Mouse (Mus musculus) limb, embryonic 12.5 days (tissue): Measurements from ENCODE around the gene Zmynd12. TPM values are rescaled to one million over a fixed set of nuclear protein-coding genes. Genes with fewer than 3 reads are reported as not detected.

ENCODE experiments used
- ATAC-seq: fragments of 200-750 bp; cut with Nextera tagmentation; 2 replicates; pipeline ENCODE4 v1.8.0; 2017; ENCODE audit warnings: low read depth, moderate TSS enrichment; ENCODE audit not compliant: insufficient number of reproducible peaks, insufficient read depth, low FRiP score, low TSS enrichment
- H3K27ac ChIP-seq: fragments of 300-500 bp; sonication (generic); 2 replicates; pipeline ENCODE4 v1.5.1; 2016; ENCODE audit warnings: mild to moderate bottlenecking, moderate library complexity
- H3K27me3 ChIP-seq: fragments of 300-500 bp; sonication (generic); 2 replicates; pipeline ENCODE4 v1.6.1; 2016; ENCODE audit warnings: mild to moderate bottlenecking, moderate library complexity
- H3K36me3 ChIP-seq: fragments of 300-500 bp; sonication (generic); 2 replicates; pipeline ENCODE4 v1.6.1; 2016; ENCODE audit warnings: mild to moderate bottlenecking, moderate library complexity
- H3K4me1 ChIP-seq: fragments of 300-500 bp; sonication (generic); replicated peaks from 2 replicates; pipeline ENCODE4 v1.6.1; 2016
- H3K4me2 ChIP-seq: fragments of 300-500 bp; sonication (generic); 2 replicates; pipeline ENCODE4 v1.6.1; 2016; ENCODE audit warnings: mild to moderate bottlenecking, moderate library complexity
- H3K4me3 ChIP-seq: fragments of 300-500 bp; sonication (generic); replicated peaks from 2 replicates; pipeline ENCODE4 v1.5.1; 2016; ENCODE audit warnings: mild to moderate bottlenecking
- H3K9ac ChIP-seq: fragments of 300-500 bp; sonication (generic); replicated peaks from 2 replicates; pipeline ENCODE4 v1.6.1; 2016; ENCODE audit warnings: mild to moderate bottlenecking, moderate library complexity
- H3K9me3 ChIP-seq: fragments of 300-500 bp; sonication (generic); 2 replicates; pipeline ENCODE4 v1.6.1; 2016; ENCODE audit warnings: mild to moderate bottlenecking, moderate library complexity
- WGBS: fragments of 180-500 bp; shearing (Covaris S2); methylation state at CpG from one replicate; pipeline ENCODE4 v1.1.7; 2016; 5-methylcytosine and 5-hydroxymethylcytosine counted together
- polyA plus RNA-seq: library from polyadenylated mRNA; unstranded; fragments of >200 nt; fragmentation: Nextera tagmentation; extraction: Ambion mirVana; gene quantifications from 2 replicates; pipeline ENCODE4 v1.2.1, GENCODE M21; 2016

Zmynd12 gene
- polyA plus RNA-seq, result 0.33 and 0.45 TPM in 2 replicates

DNA sequence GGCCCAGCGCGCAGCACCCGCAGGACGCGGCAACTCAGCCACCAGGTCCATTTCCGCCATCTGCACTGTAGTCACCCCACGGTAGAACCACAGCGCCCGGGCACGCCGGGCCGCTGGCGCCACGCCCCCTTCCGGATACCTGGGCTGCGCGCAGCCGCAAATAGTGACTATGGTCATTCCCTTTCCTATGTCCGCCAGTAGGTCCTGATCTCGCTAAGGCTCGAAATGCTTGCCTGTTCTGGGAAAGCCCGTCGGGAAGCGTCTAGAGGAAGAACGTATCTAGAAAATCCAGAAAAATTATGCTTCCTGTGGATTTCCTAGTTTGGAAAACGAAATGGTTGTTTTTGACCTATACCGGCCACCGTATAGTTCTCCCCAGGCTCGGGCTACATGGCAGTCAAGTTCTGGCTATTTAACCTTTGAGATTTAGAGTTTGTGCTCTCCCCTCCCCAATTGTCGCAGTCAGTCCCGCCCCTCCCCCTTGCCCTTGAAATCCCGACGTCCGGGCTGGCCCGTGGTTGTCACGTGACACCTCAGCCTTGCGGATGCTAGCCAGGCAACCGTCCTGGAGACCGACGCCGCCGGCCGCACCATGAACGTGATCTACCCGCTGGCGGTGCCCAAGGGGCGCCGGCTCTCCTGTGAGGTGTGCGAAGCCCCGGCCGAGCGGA is at the start of gene Zmynd12, which contains the start of gene Ppcs:
Zmynd12 (plus strand) TSS at position 521 of the 671 bp plus-strand sequence.
Ppcs (minus strand) TSS at position 127 of the 671 bp plus-strand sequence.
- under 1% methylated on average over 52 of the region's 52 CpGs for WGBS
- Histone ChIP-seq H3K4me1 (peaks cover 20% of the 10 kb centered on the region), H3K4me2 (peak within 1 kb of the TSS; percentile 82), H3K9me3 (no peaks in the 10 kb centered on the region), H3K9ac (peak within 1 kb of the TSS; percentile 83), H3K27ac (peak within 1 kb of the TSS; percentile 89), H3K4me3 (peak within 1 kb of the TSS; percentile 72), H3K27me3 (no peaks in the 10 kb centered on the region), H3K36me3 (peaks cover 14% of the 10 kb centered on the region)
- peak; percentile 92 for ATAC-seq

DNA sequence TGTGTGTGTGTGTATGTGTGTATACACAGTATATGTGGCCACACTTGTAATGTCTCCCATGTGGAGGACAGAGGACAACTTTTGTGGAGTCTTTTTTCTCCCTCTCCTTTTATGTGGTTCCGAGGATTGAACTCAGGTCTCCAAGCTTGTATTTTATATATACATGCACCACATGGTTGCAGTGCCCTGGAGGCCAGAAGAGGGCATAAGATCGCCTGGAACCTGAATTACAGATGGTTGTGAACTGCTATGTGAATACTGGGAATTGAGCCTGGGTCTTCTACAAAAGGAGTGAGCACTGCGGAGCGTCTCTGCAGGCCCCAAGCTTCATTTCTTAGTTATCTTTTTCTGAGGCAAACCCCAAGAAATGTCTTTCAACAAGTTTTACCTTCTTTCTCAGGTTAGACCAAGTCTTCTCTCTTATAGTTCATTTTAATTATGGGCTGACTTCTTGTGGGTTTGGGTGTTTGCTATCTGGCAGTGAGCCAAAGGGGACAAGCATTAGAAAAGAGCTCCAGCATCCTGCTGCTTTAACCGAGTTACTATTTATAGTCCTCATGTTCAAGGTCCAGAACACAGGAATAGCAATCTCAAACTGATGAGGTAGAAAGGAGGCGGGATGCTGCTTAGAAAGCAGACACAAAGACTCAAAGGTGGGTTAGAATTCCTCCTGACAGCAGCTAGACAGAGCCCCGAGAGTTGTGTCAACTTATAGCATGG is 41.0 kb upstream of the Zmynd12 start:
- Histone ChIP-seq H3K9me3 (no peaks in the 10 kb centered on the region), H3K4me3 (no peak overlapping the region), H3K27me3 (no peaks in the 10 kb centered on the region), H3K4me1 (no peaks in the 10 kb centered on the region), H3K27ac (no peak overlapping the region), H3K4me2 (no peak overlapping the region), H3K36me3 (no peaks in the 10 kb centered on the region), H3K9ac (no peak overlapping the region)
- ATAC-seq, result no peak
- WGBS, result 78% methylated on average over 7 of the region's 7 CpGs

DNA sequence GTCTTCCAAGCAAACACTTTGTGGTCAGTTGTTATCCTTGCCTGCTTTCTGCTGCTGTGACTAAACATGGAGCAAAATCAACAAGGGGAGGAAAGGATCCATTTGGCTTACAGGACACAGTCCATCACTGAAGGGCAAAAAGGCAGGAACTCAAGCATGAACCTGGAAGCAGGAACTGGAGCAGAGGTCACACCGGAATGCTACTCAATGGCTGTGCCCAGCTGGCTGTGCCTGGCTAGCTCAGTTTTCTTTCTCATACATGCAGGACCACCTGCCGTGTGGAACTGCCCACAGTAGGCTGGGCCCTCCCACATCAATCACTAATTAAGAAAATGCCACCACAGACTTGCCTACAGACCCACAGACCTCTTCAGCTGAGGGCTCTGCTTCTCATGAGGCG is 33.4 kb upstream of the Zmynd12 start:
- WGBS, result 57% methylated on average over 3 of the region's 3 CpGs
- Histone ChIP-seq H3K27me3 (no peaks in the 10 kb centered on the region), H3K36me3 (no peaks in the 10 kb centered on the region), H3K9ac (no peak overlapping the region), H3K27ac (no peak overlapping the region), H3K4me1 (no peaks in the 10 kb centered on the region), H3K4me2 (no peak overlapping the region), H3K4me3 (no peak overlapping the region), H3K9me3 (no peaks in the 10 kb centered on the region)
- ATAC-seq, result no peak

DNA sequence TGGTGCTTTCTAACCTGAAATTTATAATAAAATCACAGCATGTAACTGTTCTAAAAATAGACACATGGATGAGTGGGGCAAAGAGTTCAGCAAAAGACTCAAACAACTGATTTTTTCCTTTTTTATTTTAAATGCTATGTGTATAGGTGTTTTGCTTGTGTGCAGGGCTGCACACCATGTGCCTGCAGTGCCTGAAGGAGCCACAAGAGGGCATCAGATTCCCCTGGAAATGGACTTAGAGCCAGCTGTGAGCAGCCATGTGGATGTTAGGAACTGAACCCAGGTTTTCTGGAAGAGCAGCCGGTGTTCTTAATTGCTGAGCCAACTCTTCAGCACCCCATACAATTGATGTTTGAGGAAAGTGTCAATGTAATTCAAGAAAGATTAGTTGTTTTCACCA is 32.2 kb upstream of the Zmynd12 start:
- Histone ChIP-seq H3K9me3 (no peaks in the 10 kb centered on the region), H3K9ac (no peak overlapping the region), H3K4me1 (no peaks in the 10 kb centered on the region), H3K4me3 (no peak overlapping the region), H3K27ac (no peak overlapping the region), H3K36me3 (no peaks in the 10 kb centered on the region), H3K27me3 (no peaks in the 10 kb centered on the region), H3K4me2 (no peak overlapping the region)
- WGBS, result 92% methylated on average over 1 of the region's 1 CpGs
- ATAC-seq, result no peak

DNA sequence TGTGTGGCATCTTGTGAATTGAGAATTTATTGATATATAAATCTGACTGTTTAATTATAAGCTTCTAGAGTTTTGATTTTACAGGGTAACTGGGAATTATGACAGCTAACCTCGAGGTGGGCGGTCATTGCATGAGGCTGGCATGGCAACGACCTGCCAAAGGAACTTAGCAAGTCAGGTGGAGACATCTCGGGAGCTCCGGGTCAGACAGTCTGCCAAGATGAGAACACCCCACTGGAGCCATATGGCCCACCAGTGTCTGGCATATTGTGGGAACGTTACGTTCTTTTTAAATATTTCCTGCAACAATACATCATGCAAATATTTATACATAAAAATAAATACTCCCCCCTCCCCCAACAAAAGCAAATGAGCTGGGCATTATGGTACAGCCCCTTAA is 23.9 kb upstream of the Zmynd12 start:
- WGBS, result 87% methylated on average over 7 of the region's 7 CpGs
- Histone ChIP-seq H3K4me2 (no peak overlapping the region), H3K4me1 (no peaks in the 10 kb centered on the region), H3K27ac (no peak overlapping the region), H3K36me3 (no peaks in the 10 kb centered on the region), H3K9me3 (peaks cover 17% of the 10 kb centered on the region), H3K4me3 (no peak overlapping the region), H3K27me3 (no peaks in the 10 kb centered on the region), H3K9ac (no peak overlapping the region)
- ATAC-seq, result no peak

DNA sequence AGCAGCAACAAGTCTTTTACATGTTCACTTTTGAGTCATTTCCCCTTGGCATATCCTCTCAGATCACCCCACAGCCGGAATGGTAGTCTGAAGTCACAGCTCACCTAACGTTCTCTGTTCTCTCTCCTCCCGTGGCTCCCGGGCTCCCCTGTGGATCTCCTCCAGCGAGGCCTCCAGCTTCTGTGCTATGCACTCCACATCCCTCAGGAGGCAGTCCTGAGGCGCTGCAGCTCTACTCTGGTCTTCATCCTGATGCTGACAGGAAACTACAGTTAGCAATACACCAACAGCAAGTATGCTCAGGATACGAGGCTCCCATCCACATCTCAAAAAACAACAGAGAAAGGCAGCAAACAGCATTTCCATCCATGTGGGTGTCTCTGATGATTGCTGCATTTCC is 21.7 kb upstream of the Zmynd12 start:
- Histone ChIP-seq H3K4me1 (no peaks in the 10 kb centered on the region), H3K27me3 (no peaks in the 10 kb centered on the region), H3K9me3 (peaks cover 17% of the 10 kb centered on the region), H3K9ac (no peak overlapping the region), H3K27ac (no peak overlapping the region), H3K4me2 (no peak overlapping the region), H3K4me3 (no peak overlapping the region), H3K36me3 (no peaks in the 10 kb centered on the region)
- 59% methylated on average over 7 of the region's 7 CpGs for WGBS
- no peak for ATAC-seq

DNA sequence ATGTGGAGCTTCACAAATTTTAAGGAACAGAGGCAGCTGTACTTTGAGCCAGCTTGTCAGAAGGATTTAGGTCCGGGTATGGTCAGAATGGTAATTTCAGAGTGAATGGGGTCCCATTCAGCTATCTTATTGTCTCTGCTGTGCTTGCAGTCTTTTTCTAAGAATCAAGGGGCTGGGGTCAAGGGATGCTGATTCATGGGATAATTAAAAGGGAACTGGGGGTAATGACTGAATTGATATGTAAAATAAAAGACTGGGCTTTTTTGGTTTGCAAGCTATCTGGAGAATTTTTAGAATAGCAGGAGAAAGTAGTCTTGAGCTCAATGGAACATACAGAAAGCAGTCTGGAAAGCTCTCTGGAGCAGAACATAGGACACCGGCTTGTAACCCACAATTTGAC is 19.2 kb upstream of the Zmynd12 start:
- Histone ChIP-seq H3K27ac (no peak overlapping the region), H3K4me2 (no peak overlapping the region), H3K4me3 (no peak overlapping the region), H3K4me1 (no peaks in the 10 kb centered on the region), H3K9ac (no peak overlapping the region), H3K27me3 (no peaks in the 10 kb centered on the region), H3K9me3 (peaks cover 23% of the 10 kb centered on the region), H3K36me3 (no peaks in the 10 kb centered on the region)
- 89% methylated on average over 2 of the region's 2 CpGs for WGBS
- no peak for ATAC-seq

DNA sequence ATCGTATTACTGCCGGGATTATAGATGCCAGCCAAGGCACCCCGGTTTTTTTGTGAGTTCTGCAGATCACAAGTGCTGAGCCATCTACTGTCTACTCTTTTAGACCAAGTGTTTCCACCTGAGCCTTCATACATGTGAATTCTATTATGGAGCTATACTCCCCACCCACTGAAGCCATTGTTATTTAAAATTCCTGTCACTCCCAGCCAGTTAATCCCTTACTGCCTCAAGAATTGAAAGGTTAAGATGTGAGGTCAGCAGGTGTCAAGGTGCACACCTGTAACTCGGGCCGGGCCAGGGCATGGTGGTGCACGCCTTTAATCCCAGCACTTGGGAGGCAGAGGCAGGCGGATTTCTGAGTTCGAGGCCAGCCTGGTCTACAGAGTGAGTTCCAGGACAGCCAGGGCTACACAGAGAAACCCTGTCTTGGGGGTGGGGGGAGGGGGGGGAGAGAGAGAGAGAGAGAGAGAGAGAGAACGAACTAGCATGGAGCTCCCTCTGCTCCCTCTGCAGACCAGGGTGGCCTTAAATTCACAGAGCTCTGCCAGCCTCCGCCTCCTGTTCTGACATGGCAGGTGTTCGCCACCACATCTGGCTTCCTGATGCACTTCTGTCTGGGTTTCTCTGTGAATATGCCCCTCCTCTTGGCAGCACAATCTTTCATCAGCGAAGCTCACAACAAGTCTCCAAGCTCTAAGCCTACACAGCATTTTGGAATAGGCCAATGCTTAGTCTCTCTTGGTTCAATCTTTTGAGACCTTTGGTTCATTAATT is 10.6 kb upstream of the Zmynd12 start:
- Histone ChIP-seq H3K4me1 (peaks cover 4% of the 10 kb centered on the region; the same call in 1 of the 2 replicates), H3K4me2 (no peak overlapping the region), H3K9ac (no peak overlapping the region), H3K9me3 (peaks cover 6% of the 10 kb centered on the region; the same call in 1 of the 2 replicates), H3K27ac (no peak overlapping the region), H3K4me3 (no peak overlapping the region), H3K27me3 (no peaks in the 10 kb centered on the region), H3K36me3 (no peaks in the 10 kb centered on the region)
- WGBS, result 73% methylated on average over 12 of the region's 12 CpGs
- no peak for ATAC-seq

DNA sequence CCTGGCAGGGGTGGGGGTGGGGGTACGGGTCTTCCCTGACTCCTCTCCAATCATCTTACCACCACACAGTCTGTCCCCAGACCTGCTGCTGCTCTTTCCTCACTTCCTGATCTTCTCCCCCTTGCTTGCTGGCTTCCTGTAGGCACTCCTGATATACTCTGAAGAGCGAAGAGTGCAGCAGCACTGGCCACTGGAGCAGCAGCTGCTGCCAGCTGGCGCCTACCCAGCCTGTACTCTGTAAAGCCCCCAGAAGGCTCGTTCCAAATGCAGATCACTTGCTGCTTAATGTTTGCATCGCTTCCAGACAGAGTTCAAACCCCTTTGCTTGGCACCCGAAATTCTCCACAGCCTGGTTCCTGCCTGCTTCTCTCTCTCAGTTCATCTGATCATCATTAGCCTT is 9.8 kb upstream of the Zmynd12 start:
- H3K4me1 ChIP-seq, result peaks cover 4% of the 10 kb centered on the region; the same call in 1 of the 2 replicates
- H3K27ac ChIP-seq, result no peak overlapping the region
- H3K9ac ChIP-seq, result no peak overlapping the region
- no peak overlapping the region for H3K4me3 ChIP-seq
- H3K9me3 ChIP-seq, result peaks cover 2% of the 10 kb centered on the region; the same call in 1 of the 2 replicates
- H3K36me3 ChIP-seq, result no peaks in the 10 kb centered on the region
- 72% methylated on average over 6 of the region's 6 CpGs for WGBS
- ATAC-seq, result no peak
- no peak overlapping the region for H3K4me2 ChIP-seq
- no peaks in the 10 kb centered on the region for H3K27me3 ChIP-seq

DNA sequence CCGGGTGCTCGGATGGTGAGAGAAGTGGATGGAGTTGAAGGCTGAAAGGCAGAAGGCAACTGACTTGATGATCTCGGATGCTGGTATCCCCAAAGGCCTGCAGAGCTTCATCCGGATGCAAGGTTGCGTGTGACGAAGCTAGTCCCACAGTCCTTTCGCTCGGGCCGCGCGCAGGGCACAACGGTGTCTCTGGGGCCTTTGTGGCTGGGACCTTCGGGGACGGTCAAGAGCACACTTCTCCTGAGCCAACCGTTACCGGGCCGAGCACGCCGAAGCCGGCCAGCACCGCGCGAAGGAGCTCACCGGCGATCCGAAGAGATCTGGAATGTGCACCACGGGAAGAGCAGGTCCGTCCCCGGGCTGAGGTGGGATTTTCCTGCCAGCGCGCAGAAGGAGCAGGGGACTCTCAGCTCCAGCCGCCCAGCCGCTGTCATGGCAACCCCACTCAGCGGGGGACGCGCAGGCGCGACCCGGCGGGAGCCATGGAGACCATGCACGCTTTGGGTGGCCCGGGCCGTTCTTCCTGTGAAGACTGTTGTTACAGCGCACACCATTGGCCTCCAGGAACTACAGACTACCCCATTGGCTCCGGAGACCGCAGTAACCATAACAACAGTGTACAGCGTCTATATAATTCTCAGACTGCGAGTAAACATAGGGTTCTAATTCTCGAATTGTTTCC is 7.4 kb upstream of the Zmynd12 start, which contains the start of gene Ccdc30:
Ccdc30 (minus strand) TSS at position 450 of the 682 bp plus-strand sequence.
- H3K9me3 ChIP-seq, result no peaks in the 10 kb centered on the region
- H3K36me3 ChIP-seq, result peaks cover 14% of the 10 kb centered on the region
- H3K4me1 ChIP-seq, result peaks cover 4% of the 10 kb centered on the region; the same call in 1 of the 2 replicates
- peak; percentile 100 for ATAC-seq
- H3K27me3 ChIP-seq, result no peaks in the 10 kb centered on the region
- H3K27ac ChIP-seq, result no peak within 1 kb of the TSS
- H3K9ac ChIP-seq, result peak within 1 kb of the TSS; percentile 65
- peak within 1 kb of the TSS; percentile 96 for H3K4me2 ChIP-seq
- H3K4me3 ChIP-seq, result peak within 1 kb of the TSS; percentile 62
- under 1% methylated on average over 49 of the region's 49 CpGs for WGBS
